8 mouse cellular contexts compared by ENCODE assay signal in genomic region chr2:164442315-164443050, GRCm38 (mm10). TPM values are rescaled to one million over a fixed set of nuclear protein-coding genes. Genes with fewer than 3 reads are reported as not detected.
A peak's percentile ranks its signal among the peaks of the same experiment; 100 is the strongest.
DNase-seq lines count a peak whose midpoint lies in the region; ATAC-seq and TF ChIP-seq lines count a peak whose summit lies in the region.

No protein-coding gene starts in this region.

- 3% methylated on average over 29 of the region's 29 CpGs for WGBS in forebrain, embryonic 14.5 days
- WGBS in hindbrain, embryonic 10.5 days: 2% methylated on average over 29 of the region's 29 CpGs
- WGBS in liver, adult 2 months: 1% methylated on average over 29 of the region's 29 CpGs
- WGBS in neural tube, embryonic 12.5 days: 3% methylated on average over 29 of the region's 29 CpGs

- peak overlapping the region; percentile 46 for H3K4me3 ChIP-seq in forebrain, embryonic 14.5 days (ENCODE audit: low read depth, low read length)
- peak overlapping the region; percentile 70 for H3K4me3 ChIP-seq in hindbrain, embryonic 10.5 days
- peak overlapping the region; percentile 75 for H3K4me3 ChIP-seq in liver, adult 2 months (ENCODE audit: insufficient read depth, low read depth, low read length)
- H3K4me3 ChIP-seq in neural tube, embryonic 12.5 days: peak overlapping the region; percentile 48

- H3K79me2 ChIP-seq in liver, adult 2 months (ENCODE audit: control insufficient read depth, insufficient read depth, low read length): peaks cover 27% of the 10 kb centered on the region

- no peaks in the 10 kb centered on the region for H3K36me3 ChIP-seq in forebrain, embryonic 14.5 days (ENCODE audit: control insufficient read depth, insufficient read depth, low read length)
- H3K36me3 ChIP-seq in hindbrain, embryonic 10.5 days: no peaks in the 10 kb centered on the region
- H3K36me3 ChIP-seq in liver, adult 2 months (ENCODE audit: control insufficient read depth, insufficient read depth, low read length): peaks cover 15% of the 10 kb centered on the region; the same call in 1 of the 2 replicates
- no peaks in the 10 kb centered on the region for H3K36me3 ChIP-seq in neural tube, embryonic 12.5 days

- ATAC-seq in forebrain, embryonic 14.5 days: no peak; the same call in 1 of the 2 replicates
- ATAC-seq in neural tube, embryonic 12.5 days (ENCODE audit: low FRiP score, low read depth): peak; percentile 70
- ATAC-seq in erythroid progenitor cell, adult 5-6 weeks (replicated peaks; ENCODE audit: low FRiP score, poor library complexity, severe bottlenecking): no peak
- no peak for ATAC-seq in cerebellum, adult (ENCODE audit: insufficient number of reproducible peaks, low FRiP score, low TSS enrichment)

- peak; percentile 20 for DNase-seq in thymus, postnatal 14 days
- DNase-seq in thymus, adult 18-20 months: no peak
- DNase-seq in forebrain, embryonic 14.5 days (ENCODE audit: low spot score): no peak
- no peak for DNase-seq in hindbrain, embryonic 10.5 days (ENCODE audit: low spot score)
- peak; percentile 43 for DNase-seq in liver, adult 2 months (ENCODE audit: extremely low read depth, low read depth, low spot score)

- no peak overlapping the region for H3K27ac ChIP-seq in forebrain, embryonic 14.5 days (ENCODE audit: low read depth, low read length)
- H3K27ac ChIP-seq in hindbrain, embryonic 10.5 days: peak overlapping the region; percentile 88
- peak overlapping the region; percentile 80 for H3K27ac ChIP-seq in liver, adult 2 months (replicated peaks; ENCODE audit: insufficient read depth, low read depth, low read length)
- H3K27ac ChIP-seq in neural tube, embryonic 12.5 days: no peak overlapping the region

- H3K4me1 ChIP-seq in forebrain, embryonic 14.5 days (ENCODE audit: control insufficient read depth, insufficient read depth, low read length): peaks cover 13% of the 10 kb centered on the region
- peaks cover 37% of the 10 kb centered on the region for H3K4me1 ChIP-seq in hindbrain, embryonic 10.5 days (replicated peaks)
- H3K4me1 ChIP-seq in liver, adult 2 months (ENCODE audit: control insufficient read depth, insufficient read depth, low read length): peaks cover 10% of the 10 kb centered on the region; the same call in 1 of the 2 replicates
- H3K4me1 ChIP-seq in neural tube, embryonic 12.5 days: peaks cover 19% of the 10 kb centered on the region

- TF ChIP-seq CTCF in liver, adult 2 months (IDR thresholded peaks at IDR 0.05; ENCODE audit: low read depth, low read length): no peak; the same call in 1 of the 2 replicates

- peak overlapping the region; percentile 91 for H3K4me2 ChIP-seq in forebrain, embryonic 14.5 days (ENCODE audit: low read length)
- peak overlapping the region; percentile 92 for H3K4me2 ChIP-seq in neural tube, embryonic 12.5 days (replicated peaks)

- no peak for TF ChIP-seq POLR2A in liver, adult 2 months (IDR thresholded peaks at IDR 0.05; ENCODE audit: extremely low read depth, insufficient read depth, low read length)

- H3K27me3 ChIP-seq in forebrain, embryonic 14.5 days (replicated peaks; ENCODE audit: control insufficient read depth, insufficient read depth, low read length): 0 out of 2 replicates have a peak, but pooled peaks cover 4% of the 10 kb centered on the region
- H3K27me3 ChIP-seq in hindbrain, embryonic 10.5 days (ENCODE audit: insufficient read depth, poor library complexity, severe bottlenecking): peaks cover 26% of the 10 kb centered on the region
- H3K27me3 ChIP-seq in liver, adult 2 months (ENCODE audit: control insufficient read depth, insufficient read depth, low read length): no peaks in the 10 kb centered on the region
- H3K27me3 ChIP-seq in neural tube, embryonic 12.5 days (replicated peaks): peaks cover 17% of the 10 kb centered on the region

- peak overlapping the region; percentile 64 for H3K9ac ChIP-seq in forebrain, embryonic 14.5 days (ENCODE audit: low read length)
- peak overlapping the region; percentile 91 for H3K9ac ChIP-seq in liver, adult 2 months (ENCODE audit: low read depth, low read length)
- H3K9ac ChIP-seq in neural tube, embryonic 12.5 days: peak overlapping the region; percentile 59

- H3K9me3 ChIP-seq in forebrain, embryonic 14.5 days (replicated peaks; ENCODE audit: control insufficient read depth, low read length): no peaks in the 10 kb centered on the region
- no peaks in the 10 kb centered on the region for H3K9me3 ChIP-seq in hindbrain, embryonic 10.5 days
- no peaks in the 10 kb centered on the region for H3K9me3 ChIP-seq in neural tube, embryonic 12.5 days

RNA-seq across cellular contexts. Expression of gene Sdc4, which starts 1.2 kb away (rescaled TPM):
- 3.9 and 4.2 TPM in 2 replicates for polyA plus RNA-seq in forebrain, embryonic 14.5 days (2014; fragmentation: Nextera tagmentation; extraction: Ambion mirVana)
- polyA plus RNA-seq in hindbrain, embryonic 10.5 days (2016; fragmentation: Nextera tagmentation; extraction: Ambion mirVana): 14.8 and 18.0 TPM in 2 replicates
- 511 and 573 TPM in 2 replicates for total RNA-seq in liver, adult 2 months (2014; rRNA removed)
- polyA plus RNA-seq in liver, adult 2 months (2012; rRNA removed): 178 and 182 TPM in 2 replicates
- 9.7 and 11.7 TPM in 2 replicates for polyA plus RNA-seq in neural tube, embryonic 12.5 days (2016; fragmentation: Nextera tagmentation; extraction: Ambion mirVana)
- total RNA-seq in erythroid progenitor cell, adult 5-6 weeks (2015; ENCODE audit: low replicate concordance): 2.5 and 7.2 TPM in 2 replicates
- total RNA-seq in erythroid progenitor cell, adult 5-6 weeks (2017; ENCODE audit: low replicate concordance): 5.7 and 7.2 TPM in 2 replicates

RNA-seq across cellular contexts. Expression of gene Sys1, which starts 14.3 kb away (rescaled TPM):
- polyA plus RNA-seq in forebrain, embryonic 14.5 days (2014; fragmentation: Nextera tagmentation; extraction: Ambion mirVana): 76.3 and 86.6 TPM in 2 replicates
- polyA plus RNA-seq in hindbrain, embryonic 10.5 days (2016; fragmentation: Nextera tagmentation; extraction: Ambion mirVana): 61.5 and 76.4 TPM in 2 replicates
- 33.7 and 40.9 TPM in 2 replicates for total RNA-seq in liver, adult 2 months (2014; rRNA removed)
- polyA plus RNA-seq in liver, adult 2 months (2012; rRNA removed): 145 and 157 TPM in 2 replicates
- polyA plus RNA-seq in neural tube, embryonic 12.5 days (2016; fragmentation: Nextera tagmentation; extraction: Ambion mirVana): 72.8 and 82.7 TPM in 2 replicates
- 8.8 and 10.8 TPM in 2 replicates for total RNA-seq in erythroid progenitor cell, adult 5-6 weeks (2015; ENCODE audit: low replicate concordance)
- total RNA-seq in erythroid progenitor cell, adult 5-6 weeks (2017; ENCODE audit: low replicate concordance): 3.1 and 5.3 TPM in 2 replicates

RNA-seq across cellular contexts. Expression of gene Gm20458, which starts 18.3 kb away (rescaled TPM):
- 6.2 and 8.9 TPM in 2 replicates for polyA plus RNA-seq in forebrain, embryonic 14.5 days (2014; fragmentation: Nextera tagmentation; extraction: Ambion mirVana)
- 4.4 and 4.5 TPM in 2 replicates for polyA plus RNA-seq in hindbrain, embryonic 10.5 days (2016; fragmentation: Nextera tagmentation; extraction: Ambion mirVana)
- 0.46 TPM in 1 of 2 replicates, not detected in the other for total RNA-seq in liver, adult 2 months (2014; rRNA removed)
- 11.7 and 14.2 TPM in 2 replicates for polyA plus RNA-seq in liver, adult 2 months (2012; rRNA removed)
- 6.0 and 6.5 TPM in 2 replicates for polyA plus RNA-seq in neural tube, embryonic 12.5 days (2016; fragmentation: Nextera tagmentation; extraction: Ambion mirVana)
- not detected in 2 replicates for total RNA-seq in erythroid progenitor cell, adult 5-6 weeks (2015; ENCODE audit: low replicate concordance)
- not detected in 2 replicates for total RNA-seq in erythroid progenitor cell, adult 5-6 weeks (2017; ENCODE audit: low replicate concordance)

RNA-seq across cellular contexts. Expression of gene Trp53tg5, which starts 31.0 kb away (rescaled TPM):
- polyA plus RNA-seq in forebrain, embryonic 14.5 days (2014; fragmentation: Nextera tagmentation; extraction: Ambion mirVana): not detected in 2 replicates
- polyA plus RNA-seq in hindbrain, embryonic 10.5 days (2016; fragmentation: Nextera tagmentation; extraction: Ambion mirVana): not detected in 2 replicates
- not detected in 2 replicates for total RNA-seq in liver, adult 2 months (2014; rRNA removed)
- polyA plus RNA-seq in liver, adult 2 months (2012; rRNA removed): not detected in 2 replicates
- not detected in 2 replicates for polyA plus RNA-seq in neural tube, embryonic 12.5 days (2016; fragmentation: Nextera tagmentation; extraction: Ambion mirVana)
- total RNA-seq in erythroid progenitor cell, adult 5-6 weeks (2015; ENCODE audit: low replicate concordance): not detected in 2 replicates
- total RNA-seq in erythroid progenitor cell, adult 5-6 weeks (2017; ENCODE audit: low replicate concordance): not detected in 2 replicates

RNA-seq across cellular contexts. Expression of gene Matn4, which starts 37.5 kb away (rescaled TPM):
- 0.08 and 0.10 TPM in 2 replicates for polyA plus RNA-seq in forebrain, embryonic 14.5 days (2014; fragmentation: Nextera tagmentation; extraction: Ambion mirVana)
- polyA plus RNA-seq in hindbrain, embryonic 10.5 days (2016; fragmentation: Nextera tagmentation; extraction: Ambion mirVana): 0.35 and 0.72 TPM in 2 replicates
- 0.07 and 0.09 TPM in 2 replicates for total RNA-seq in liver, adult 2 months (2014; rRNA removed)
- polyA plus RNA-seq in liver, adult 2 months (2012; rRNA removed): 0.04 and 0.05 TPM in 2 replicates
- 8.2 and 9.0 TPM in 2 replicates for polyA plus RNA-seq in neural tube, embryonic 12.5 days (2016; fragmentation: Nextera tagmentation; extraction: Ambion mirVana)
- total RNA-seq in erythroid progenitor cell, adult 5-6 weeks (2015; ENCODE audit: low replicate concordance): not detected in 2 replicates
- total RNA-seq in erythroid progenitor cell, adult 5-6 weeks (2017; ENCODE audit: low replicate concordance): not detected in 2 replicates

Comparison
In these comparisons a context has a peak if more than half of its experiments do, and no peak if none do; other contexts are left out.
1. DNase-seq: peak in thymus, postnatal 14 days (single experiment) and liver, adult 2 months (single experiment); none in thymus, adult 18-20 months (0 of 2), forebrain, embryonic 14.5 days (single experiment) and hindbrain, embryonic 10.5 days (single experiment).
2. H3K27ac ChIP-seq: peak in hindbrain, embryonic 10.5 days (single experiment) and liver, adult 2 months (single experiment); none in forebrain, embryonic 14.5 days (single experiment) and neural tube, embryonic 12.5 days (single experiment).
3. Peak in every context shown above with its lines, with median percentiles within 50 percentile points of each other: H3K4me3 ChIP-seq and H3K9ac ChIP-seq.